In genomic region chr11:32383341-32384134, GRCm38 (mm10) we compare ENCODE assay signal across 8 mouse cellular contexts. TPM values are rescaled to one million over a fixed set of nuclear protein-coding genes. Genes with fewer than 3 reads are reported as not detected.
DNase-seq lines count a peak whose midpoint lies in the region; ATAC-seq lines count a peak whose summit lies in the region.

No protein-coding gene starts in this region.

- no peaks in the 10 kb centered on the region for H3K27me3 ChIP-seq in lung, embryonic 16.5 days (ENCODE audit: control insufficient read depth, insufficient read depth, low read depth, low read length)

- ATAC-seq in lung, embryonic 16.5 days (ENCODE audit: low read depth), result peak; percentile 95
- no peak for ATAC-seq in activated CD4-positive, CD25-positive, alpha-beta regulatory T cell, adult 4 months

- peak; percentile 35 for DNase-seq in layer of hippocampus, adult 11-12 months (ENCODE audit: low spot score)
- no peak for DNase-seq in layer of hippocampus, adult 9-10 months (ENCODE audit: low spot score)
- peak; percentile 78 for DNase-seq in embryo, embryonic 9.5 days (ENCODE audit: extremely low spot score)
- DNase-seq in heart, adult 8-10 months (ENCODE audit: low spot score), result peak; percentile 70
- DNase-seq in kidney, adult 18-20 months, result peak; percentile 7
- DNase-seq in retina, embryonic 14.5 days (ENCODE audit: low spot score), result peak; percentile 65

- no peaks in the 10 kb centered on the region for H3K9me3 ChIP-seq in lung, embryonic 16.5 days (ENCODE audit: control insufficient read depth, low read length)

- peak overlapping the region; percentile 57 for H3K9ac ChIP-seq in lung, embryonic 16.5 days (ENCODE audit: low read length)

- no peak overlapping the region for H3K4me3 ChIP-seq in lung, embryonic 16.5 days (ENCODE audit: low read length)

- H3K4me2 ChIP-seq in lung, embryonic 16.5 days (ENCODE audit: low read depth, low read length), result peak overlapping the region; percentile 18; the same call in 1 of the 2 replicates

- H3K27ac ChIP-seq in lung, embryonic 16.5 days (ENCODE audit: low read length), result peak overlapping the region; percentile 98

- WGBS in lung, embryonic 16.5 days, result 14% methylated on average over 10 of the region's 10 CpGs

- peaks cover 13% of the 10 kb centered on the region for H3K36me3 ChIP-seq in lung, embryonic 16.5 days (ENCODE audit: control insufficient read depth, insufficient read depth, low read length)

- H3K4me1 ChIP-seq in lung, embryonic 16.5 days (replicated peaks; ENCODE audit: control insufficient read depth, insufficient read depth, low read length), result peaks cover 22% of the 10 kb centered on the region

RNA-seq across cellular contexts. Expression of gene Sh3pxd2b, which starts 35.9 kb away (rescaled TPM):
- total RNA-seq in heart, adult 8-10 months (2022), result 1 to 10 TPM; 2.3 to 4.9 (median 3.3) TPM
- polyA plus RNA-seq in lung, embryonic 16.5 days (2015; fragmentation: Nextera tagmentation; extraction: Ambion mirVana), result 23.4 and 23.6 TPM in 2 replicates
- under 1 TPM in 1 of 2 experiments, not detected in 1; 0.06 TPM for polyA plus RNA-seq in activated CD4-positive, CD25-positive, alpha-beta regulatory T cell, adult 4 months (2017; shearing (Covaris generic))

Comparison
In these comparisons a context has a peak if more than half of its experiments do, and no peak if none do; other contexts are left out.
1. RNA of gene Sh3pxd2b, which starts 35.9 kb away (polyA plus RNA-seq): 23.4 to 23.6 TPM in lung, embryonic 16.5 days; 0.06 TPM in activated CD4-positive, CD25-positive, alpha-beta regulatory T cell, adult 4 months; every median in the first group is over 10 times any median in the second.